Mouse (Mus musculus): ENCODE results near the gene Fancc. TPM values are rescaled to one million over a fixed set of nuclear protein-coding genes. Genes with fewer than 3 reads are reported as not detected.
A peak's percentile ranks its signal among the peaks of the same experiment; 100 is the strongest.

Gene Fancc
- polyA plus RNA-seq, 1 experiment from 2014 or later: 21.8 TPM

MicroRNAs encoded within 50 kb of the gene (microRNA counts, 519-probe panel; counts per million panel counts)
- microRNA mmu-miR-23b (4,322 counts per million, percentile 70 among the panel's probes with 10 or more counts), microRNA mmu-miR-24 (4,251 counts per million, percentile 67 among the panel's probes with 10 or more counts), microRNA mmu-miR-27b (3,562 counts per million, percentile 52 among the panel's probes with 10 or more counts)

Small RNA genes within 50 kb of the gene (microRNA-seq; reads per million reads assigned to microRNA genes)
- 29,898 reads per million, percentile 98 among the genes with 10 or more reads in this experiment for gene Mir23b (ENCODE audit: borderline number of aligned reads)
- gene Mir24-1 (ENCODE audit: borderline number of aligned reads): not detected
- 2,762 reads per million, percentile 81 among the genes with 10 or more reads in this experiment for gene Mir27b (ENCODE audit: borderline number of aligned reads)
- not detected for gene Mir3074-1 (ENCODE audit: borderline number of aligned reads)

Other genes with a start within 250 kb of the Fancc start
- 24.9 and 27.4 TPM in 2 replicates for gene Ptch1, start 76.3 kb upstream of the Fancc start, polyA plus RNA-seq (2014; fragmentation: Nextera tagmentation; extraction: Ambion mirVana)

Data from embryonic facial prominence, embryonic 11.5 days (tissue).